In genomic region chr11:118242506-118242905, GRCm38 (mm10) we compare ENCODE assay signal across 14 mouse cellular contexts. TPM values are rescaled to one million over a fixed set of nuclear protein-coding genes. Genes with fewer than 3 reads are reported as not detected.
A peak's percentile ranks its signal among the peaks of the same experiment; 100 is the strongest.
DNase-seq lines count a peak whose midpoint lies in the region; ATAC-seq lines count a peak whose summit lies in the region.
"Had no signal": no experiment of that assay in that cellular context is flagged by ENCODE, and none has a peak within 500 bp of the region (broad histone marks: within the 10 kb centered on the region; RNA-seq: fewer than 3 reads in every experiment).

No protein-coding gene starts in this region.

- H3K27ac ChIP-seq in embryonic facial prominence, embryonic 13.5 days: peak overlapping the region; percentile 16; the same call in 1 of the 2 replicates
- H3K27ac ChIP-seq in embryonic facial prominence, embryonic 10.5 days (replicated peaks): no peak overlapping the region
- no peak overlapping the region for H3K27ac ChIP-seq in midbrain, embryonic 11.5 days (ENCODE audit: low read depth, low read length)
- no peak overlapping the region for H3K27ac ChIP-seq in midbrain, embryonic 15.5 days
- H3K27ac ChIP-seq: liver, embryonic 12.5 days; neural tube, embryonic 15.5 days; stomach, embryonic 15.5 days had no signal

- no peak for ATAC-seq in embryonic facial prominence, embryonic 13.5 days (ENCODE audit: insufficient number of reproducible peaks, insufficient read depth, low FRiP score, low TSS enrichment, low read depth)
- no peak for ATAC-seq in midbrain, embryonic 11.5 days (ENCODE audit: low FRiP score)
- no peak for ATAC-seq in midbrain, embryonic 15.5 days (replicated peaks)
- ATAC-seq: liver, embryonic 12.5 days; midbrain, embryonic 16.5 days had no signal

- H3K4me2 ChIP-seq in embryonic facial prominence, embryonic 13.5 days: no peak overlapping the region
- H3K4me2 ChIP-seq in midbrain, embryonic 11.5 days: no peak overlapping the region
- H3K4me2 ChIP-seq in midbrain, embryonic 15.5 days: no peak overlapping the region
- H3K4me2 ChIP-seq: liver, embryonic 12.5 days; neural tube, embryonic 15.5 days; stomach, embryonic 15.5 days had no signal

- DNase-seq in embryonic facial prominence, embryonic 10.5 days (ENCODE audit: low spot score): no peak
- DNase-seq in midbrain, embryonic 11.5 days (ENCODE audit: low spot score, missing footprints): peak; percentile 17
- DNase-seq in cerebellum, postnatal 10 days: peak; percentile 70 to 77
- DNase-seq in skeletal muscle tissue, adult 2 months (ENCODE audit: low read depth, low spot score): peak; percentile 56
- no peak for DNase-seq in B cell, adult 2 months
- DNase-seq: heart, postnatal 36 days; lung, postnatal 36 days; right cerebral cortex, postnatal 25 days had no signal

- peaks cover 72% of the 10 kb centered on the region for H3K4me1 ChIP-seq in embryonic facial prominence, embryonic 13.5 days
- H3K4me1 ChIP-seq in embryonic facial prominence, embryonic 10.5 days: peaks cover 68% of the 10 kb centered on the region
- H3K4me1 ChIP-seq in midbrain, embryonic 11.5 days (ENCODE audit: control insufficient read depth, insufficient read depth, low read length): peaks cover 21% of the 10 kb centered on the region
- H3K4me1 ChIP-seq in midbrain, embryonic 15.5 days: peaks cover 31% of the 10 kb centered on the region

- H3K36me3 ChIP-seq in embryonic facial prominence, embryonic 13.5 days: no peaks in the 10 kb centered on the region
- H3K36me3 ChIP-seq in embryonic facial prominence, embryonic 10.5 days (replicated peaks): no peaks in the 10 kb centered on the region; the same call in 1 of the 2 replicates
- no peaks in the 10 kb centered on the region for H3K36me3 ChIP-seq in midbrain, embryonic 11.5 days (ENCODE audit: control insufficient read depth, insufficient read depth, low read length)
- no peaks in the 10 kb centered on the region for H3K36me3 ChIP-seq in midbrain, embryonic 15.5 days (replicated peaks)
- H3K36me3 ChIP-seq: liver, embryonic 12.5 days; neural tube, embryonic 15.5 days; stomach, embryonic 15.5 days had no signal

- no peaks in the 10 kb centered on the region for H3K9me3 ChIP-seq in embryonic facial prominence, embryonic 13.5 days
- no peaks in the 10 kb centered on the region for H3K9me3 ChIP-seq in embryonic facial prominence, embryonic 10.5 days
- H3K9me3 ChIP-seq in midbrain, embryonic 11.5 days (ENCODE audit: control insufficient read depth, low read length): no peaks in the 10 kb centered on the region
- no peaks in the 10 kb centered on the region for H3K9me3 ChIP-seq in midbrain, embryonic 15.5 days
- H3K9me3 ChIP-seq: liver, embryonic 12.5 days; neural tube, embryonic 15.5 days; stomach, embryonic 15.5 days had no signal

- H3K27me3 ChIP-seq in embryonic facial prominence, embryonic 13.5 days: no peaks in the 10 kb centered on the region
- 0 out of 2 replicates have a peak, but pooled peaks cover 7% of the 10 kb centered on the region for H3K27me3 ChIP-seq in embryonic facial prominence, embryonic 10.5 days (replicated peaks; ENCODE audit: low read depth, poor library complexity, severe bottlenecking)
- no peaks in the 10 kb centered on the region for H3K27me3 ChIP-seq in midbrain, embryonic 11.5 days (ENCODE audit: control insufficient read depth, insufficient read depth, low read length)
- no peaks in the 10 kb centered on the region for H3K27me3 ChIP-seq in midbrain, embryonic 15.5 days (replicated peaks)
- H3K27me3 ChIP-seq: neural tube, embryonic 15.5 days; stomach, embryonic 15.5 days had no signal

- 43% methylated on average over 4 of the region's 4 CpGs for WGBS in embryonic facial prominence, embryonic 13.5 days
- WGBS in embryonic facial prominence, embryonic 10.5 days: 75% methylated on average over 4 of the region's 4 CpGs
- WGBS in midbrain, embryonic 11.5 days: 87% methylated on average over 4 of the region's 4 CpGs
- WGBS in midbrain, embryonic 15.5 days: 65% methylated on average over 4 of the region's 4 CpGs

- H3K9ac ChIP-seq in embryonic facial prominence, embryonic 13.5 days: no peak overlapping the region
- no peak overlapping the region for H3K9ac ChIP-seq in midbrain, embryonic 11.5 days (ENCODE audit: low read length)
- no peak overlapping the region for H3K9ac ChIP-seq in midbrain, embryonic 15.5 days
- H3K9ac ChIP-seq: liver, embryonic 12.5 days; neural tube, embryonic 15.5 days; stomach, embryonic 15.5 days had no signal

- H3K4me3 ChIP-seq in embryonic facial prominence, embryonic 13.5 days: no peak overlapping the region
- no peak overlapping the region for H3K4me3 ChIP-seq in embryonic facial prominence, embryonic 10.5 days
- no peak overlapping the region for H3K4me3 ChIP-seq in midbrain, embryonic 11.5 days (ENCODE audit: low read depth, low read length)
- H3K4me3 ChIP-seq in midbrain, embryonic 15.5 days: no peak overlapping the region
- H3K4me3 ChIP-seq: liver, embryonic 12.5 days; neural tube, embryonic 15.5 days; stomach, embryonic 15.5 days had no signal

RNA-seq across cellular contexts. Expression of gene Cyth1, which starts 5.9 kb away (rescaled TPM):
- 15.8 and 16.1 TPM in 2 replicates for polyA plus RNA-seq in embryonic facial prominence, embryonic 13.5 days (2015; fragmentation: Nextera tagmentation; extraction: Ambion mirVana)
- 15.5 and 15.8 TPM in 2 replicates for polyA plus RNA-seq in embryonic facial prominence, embryonic 10.5 days (2016; fragmentation: Nextera tagmentation; extraction: Ambion mirVana)
- polyA plus RNA-seq in midbrain, embryonic 11.5 days (2014; fragmentation: Nextera tagmentation; extraction: Ambion mirVana): 12.3 and 12.8 TPM in 2 replicates
- 28.5 and 30.2 TPM in 2 replicates for polyA plus RNA-seq in midbrain, embryonic 15.5 days (2015; fragmentation: Nextera tagmentation; extraction: Ambion mirVana)

RNA-seq across cellular contexts. Expression of gene Usp36, which starts 47.5 kb away (rescaled TPM):
- polyA plus RNA-seq in embryonic facial prominence, embryonic 13.5 days (2015; fragmentation: Nextera tagmentation; extraction: Ambion mirVana): 22.8 and 24.0 TPM in 2 replicates
- 24.1 and 24.2 TPM in 2 replicates for polyA plus RNA-seq in embryonic facial prominence, embryonic 10.5 days (2016; fragmentation: Nextera tagmentation; extraction: Ambion mirVana)
- polyA plus RNA-seq in midbrain, embryonic 11.5 days (2014; fragmentation: Nextera tagmentation; extraction: Ambion mirVana): 8.7 and 9.0 TPM in 2 replicates
- polyA plus RNA-seq in midbrain, embryonic 15.5 days (2015; fragmentation: Nextera tagmentation; extraction: Ambion mirVana): 20.1 and 23.1 TPM in 2 replicates

Comparison
In these comparisons a context has a peak if more than half of its experiments do, and no peak if none do; other contexts are left out.
1. DNase-seq: peak in midbrain, embryonic 11.5 days (single experiment), cerebellum, postnatal 10 days (2 of 2) and skeletal muscle tissue, adult 2 months (single experiment); none in embryonic facial prominence, embryonic 10.5 days (single experiment) and B cell, adult 2 months (0 of 2).